Mouse (Mus musculus) liver, postnatal 0 days (tissue): ENCODE measurements around the gene Adck1. TPM values are rescaled to one million over a fixed set of nuclear protein-coding genes. Genes with fewer than 3 reads are reported as not detected.
"Not testable (repeated sequence)": the region's sequence is repeated elsewhere in the genome, so short reads cannot be mapped to it uniquely, and the experiment has no call there.

Experiments used
- ATAC-seq: fragments of 200-750 bp; cut with Nextera tagmentation; 2 replicates; pipeline ENCODE4 v1.8.0; 2017; ENCODE audit warnings: mild to moderate bottlenecking, moderate library complexity
- DNase-seq: peaks from one replicate; pipeline ENCODE4 v3.0.0-alpha.2; 2016
- H3K27ac ChIP-seq: fragments of 300-500 bp; sonication (generic); 2 replicates; pipeline ENCODE4 v1.5.1; 2014; ENCODE audit warnings: antibody characterized with exemption, moderate library complexity, mild to moderate bottlenecking, low read depth
- H3K27me3 ChIP-seq: fragments of 300-500 bp; sonication (generic); 2 replicates; pipeline ENCODE4 v1.6.1; 2014; ENCODE audit warnings: low read length, control low read depth, mixed read lengths; ENCODE audit not compliant: insufficient read depth
- H3K36me3 ChIP-seq: fragments of 300-500 bp; sonication (generic); replicated peaks from 2 replicates; pipeline ENCODE4 v1.6.1; 2014; ENCODE audit warnings: mild to moderate bottlenecking, control low read depth, low read length, moderate library complexity, mixed read lengths; ENCODE audit not compliant: insufficient read depth
- H3K4me1 ChIP-seq: fragments of 300-500 bp; sonication (generic); 2 replicates; pipeline ENCODE4 v1.6.1; 2014; ENCODE audit warnings: antibody characterized with exemption, mild to moderate bottlenecking, control low read depth; ENCODE audit not compliant: insufficient read depth
- H3K4me2 ChIP-seq: fragments of 300-500 bp; sonication (generic); 2 replicates; pipeline ENCODE4 v1.6.1; 2014; ENCODE audit warnings: low read depth, mild to moderate bottlenecking, low read length, moderate library complexity, mixed read lengths
- H3K4me3 ChIP-seq: fragments of 300-500 bp; sonication (generic); 2 replicates; pipeline ENCODE4 v1.5.1; 2014; ENCODE audit warnings: low read depth, low read length
- H3K9ac ChIP-seq: fragments of 300-500 bp; sonication (generic); replicated peaks from 2 replicates; pipeline ENCODE4 v1.6.1; 2014; ENCODE audit warnings: mild to moderate bottlenecking, moderate library complexity
- H3K9me3 ChIP-seq: fragments of 300-500 bp; sonication (generic); 2 replicates; pipeline ENCODE4 v1.6.1; 2016; ENCODE audit warnings: mild to moderate bottlenecking, control low read depth, low read length, mixed read lengths
- CTCF ChIP-seq: sonication (generic); IDR thresholded peaks from 2 replicates; pipeline ENCODE4 v1.5.1; 2016; ENCODE audit warnings: antibody characterized with exemption, low read depth
- EP300 ChIP-seq: IDR thresholded peaks from 2 replicates; pipeline ENCODE4 v1.6.1; 2016; ENCODE audit warnings: antibody characterized with exemption, low read depth, mild to moderate bottlenecking
- WGBS: fragments of 180-500 bp; shearing (Covaris S2); extraction: QIAGEN DNeasy Blood & Tissue Kit; methylation state at CpG from one replicate; pipeline ENCODE4 v1.1.7; 2014; ENCODE audit not compliant: insufficient replicate concordance; 5-methylcytosine and 5-hydroxymethylcytosine counted together
- polyA plus RNA-seq: library from polyadenylated mRNA; unstranded; fragments of >200 nt; fragmentation: Nextera tagmentation; extraction: Ambion mirVana; gene quantifications from 2 replicates; pipeline ENCODE4 v1.2.1, GENCODE M21; 2015

The Adck1 gene
- polyA plus RNA-seq, 1 experiment from 2014 or later: 7.9 TPM

DNA sequence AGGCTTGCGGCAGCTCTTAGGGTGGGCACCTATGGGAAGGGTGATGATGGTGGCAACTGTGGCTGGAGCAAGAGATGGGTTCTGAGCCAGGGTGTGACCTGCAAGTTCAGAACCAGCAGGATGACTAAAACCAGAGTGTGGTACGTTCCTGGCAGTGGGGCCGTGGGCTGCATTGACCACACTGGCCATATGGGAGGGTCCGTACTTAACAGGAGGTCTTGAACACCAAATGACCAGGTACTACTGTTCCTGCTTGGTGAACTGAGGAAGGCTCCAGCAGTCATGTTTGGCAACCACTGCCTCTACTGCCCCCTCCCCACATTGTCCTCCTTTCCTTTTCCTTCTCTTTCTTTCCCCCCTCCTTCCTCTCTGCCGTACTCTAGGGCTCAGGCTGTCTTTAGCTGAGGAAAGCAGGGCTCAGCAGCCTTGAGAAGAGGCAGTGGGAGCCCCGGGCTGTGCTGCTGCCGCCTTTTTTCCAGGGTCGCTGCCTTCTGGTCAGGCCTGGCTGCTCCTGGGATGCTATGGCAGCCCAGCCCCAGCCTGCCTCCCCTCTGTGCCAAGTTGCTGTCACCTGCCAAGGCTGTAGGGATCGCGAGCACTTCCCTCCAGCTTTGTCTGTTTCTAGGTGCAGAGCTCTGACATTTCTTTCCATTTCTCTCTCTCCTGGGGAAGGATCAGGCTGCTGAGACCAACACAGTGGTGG is 103.4 kb downstream of the Adck1 start:
- Histone ChIP-seq H3K4me3 (no peak overlapping the region), H3K27ac (no peak overlapping the region), H3K9ac (no peak overlapping the region), H3K9me3 (no peaks in the 10 kb centered on the region), H3K27me3 (no peaks in the 10 kb centered on the region), H3K36me3 (no peaks in the 10 kb centered on the region), H3K4me2 (no peak overlapping the region), H3K4me1 (no peaks in the 10 kb centered on the region)
- no peak for ATAC-seq
- DNase-seq: no peak
- 77% methylated on average over 10 of the region's 10 CpGs for WGBS
- no peak for TF ChIP-seq EP300
- TF ChIP-seq CTCF: no peak

DNA sequence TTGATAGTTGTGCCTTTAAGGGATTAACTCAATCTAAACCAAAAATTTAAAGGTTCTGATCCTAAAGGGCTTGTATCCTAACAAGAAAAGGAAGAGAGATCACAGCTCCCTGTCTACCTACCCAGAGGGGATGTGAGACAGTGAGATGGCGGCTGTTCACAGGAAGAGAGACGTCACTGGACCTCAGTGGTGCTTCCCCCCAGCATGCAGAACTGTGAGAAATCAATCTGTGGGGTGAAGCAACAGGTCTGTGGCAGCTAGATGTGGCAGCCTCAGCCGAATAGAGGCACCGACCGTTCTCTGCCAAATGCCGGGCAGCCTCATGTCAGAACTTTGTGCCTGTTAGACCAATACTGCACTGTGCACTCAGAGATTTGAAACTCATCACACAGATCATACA is 106.4 kb downstream of the Adck1 start:
- TF ChIP-seq EP300: no peak
- TF ChIP-seq CTCF: no peak
- Histone ChIP-seq H3K36me3 (no peaks in the 10 kb centered on the region), H3K9me3 (no peaks in the 10 kb centered on the region), H3K4me1 (no peaks in the 10 kb centered on the region), H3K27me3 (no peaks in the 10 kb centered on the region), H3K4me3 (no peak overlapping the region), H3K9ac (no peak overlapping the region), H3K4me2 (no peak overlapping the region), H3K27ac (no peak overlapping the region)
- no peak for ATAC-seq
- no peak for DNase-seq
- 68% methylated on average over 6 of the region's 6 CpGs for WGBS

DNA sequence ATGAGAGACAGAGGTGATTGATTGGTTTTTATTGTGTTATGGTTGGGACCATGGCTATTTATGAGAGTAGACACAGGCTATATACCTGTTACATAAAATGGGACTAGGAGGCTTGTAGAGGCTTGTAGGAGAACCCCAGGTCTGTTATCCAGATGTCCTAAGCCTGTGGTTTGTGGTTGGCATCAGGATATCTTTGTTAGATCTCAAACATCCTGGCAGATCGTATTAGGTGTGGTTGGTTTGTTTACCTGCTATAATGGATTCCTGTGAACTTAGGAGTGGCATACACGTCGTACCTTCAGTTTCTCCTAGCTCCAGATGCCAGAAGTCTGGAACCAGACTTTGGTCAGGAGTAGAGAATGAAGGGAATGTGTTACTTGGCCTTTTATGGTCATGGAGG is 106.9 kb downstream of the Adck1 start:
- ATAC-seq (no peak), DNase-seq (no peak)
- TF ChIP-seq CTCF (no peak), EP300 (no peak)
- Histone ChIP-seq H3K27me3 (no peaks in the 10 kb centered on the region), H3K36me3 (no peaks in the 10 kb centered on the region), H3K4me1 (no peaks in the 10 kb centered on the region), H3K27ac (no peak overlapping the region), H3K4me3 (no peak overlapping the region), H3K4me2 (no peak overlapping the region), H3K9me3 (no peaks in the 10 kb centered on the region), H3K9ac (no peak overlapping the region)
- 52% methylated on average over 3 of the region's 3 CpGs for WGBS

DNA sequence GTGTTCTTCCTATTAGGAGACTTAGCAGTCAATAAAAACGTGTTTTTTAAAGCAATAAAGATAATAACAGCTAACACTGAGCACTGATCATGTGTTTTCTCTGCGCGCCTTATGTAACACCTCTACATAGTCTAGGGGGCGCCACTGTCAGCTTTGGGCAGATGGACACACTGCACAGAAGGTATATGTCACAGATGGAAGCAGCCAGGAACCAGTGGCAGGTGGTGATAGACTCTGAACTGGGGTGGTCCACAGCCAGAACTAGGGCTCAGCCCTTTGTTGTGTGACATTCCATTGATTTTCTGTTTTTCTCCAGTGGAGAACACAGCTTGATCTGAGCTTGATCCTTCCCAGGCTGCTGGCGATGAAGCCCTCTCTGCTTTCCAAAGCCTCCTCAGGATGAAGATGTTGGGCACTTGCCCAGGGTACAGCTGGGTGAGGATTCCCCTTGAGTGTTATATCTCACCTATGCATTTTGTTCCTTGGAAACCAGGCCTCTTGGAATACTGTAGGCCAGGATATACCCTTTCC is 107.6 kb downstream of the Adck1 start:
- 61% methylated on average over 5 of the region's 5 CpGs for WGBS
- no peaks in the 10 kb centered on the region for H3K36me3 ChIP-seq
- ATAC-seq: no peak
- H3K4me3 ChIP-seq: no peak overlapping the region
- no peak overlapping the region for H3K27ac ChIP-seq
- no peak overlapping the region for H3K4me2 ChIP-seq
- TF ChIP-seq EP300: no peak
- 0 out of 2 replicates have a peak, but pooled peaks have one; percentile 9 for TF ChIP-seq CTCF
- DNase-seq: no peak
- H3K9me3 ChIP-seq: no peaks in the 10 kb centered on the region
- H3K9ac ChIP-seq: no peak overlapping the region
- no peaks in the 10 kb centered on the region for H3K4me1 ChIP-seq
- no peaks in the 10 kb centered on the region for H3K27me3 ChIP-seq

DNA sequence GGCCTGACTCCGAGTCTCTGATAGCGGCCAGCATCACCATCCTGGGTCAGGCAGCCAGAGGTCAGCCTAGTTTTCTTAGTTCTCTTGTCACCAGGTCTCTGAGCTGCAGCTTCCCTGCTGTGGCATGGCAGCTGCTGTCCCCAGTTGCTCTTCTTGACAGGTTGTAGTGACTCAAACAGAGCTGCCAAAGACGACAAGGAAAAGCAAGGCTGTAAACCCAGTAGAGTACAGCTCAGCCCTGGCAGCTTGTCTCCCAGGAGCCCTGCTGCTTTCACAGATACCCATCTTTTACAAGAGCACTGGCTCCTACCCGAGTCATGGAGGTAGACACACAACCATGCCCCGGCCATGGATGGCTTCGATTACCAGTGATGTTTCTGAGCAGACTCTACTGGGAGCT is 108.3 kb downstream of the Adck1 start:
- Histone ChIP-seq H3K36me3 (no peaks in the 10 kb centered on the region), H3K9ac (no peak overlapping the region), H3K27me3 (no peaks in the 10 kb centered on the region), H3K4me2 (no peak overlapping the region), H3K4me1 (no peaks in the 10 kb centered on the region), H3K4me3 (no peak overlapping the region), H3K9me3 (no peaks in the 10 kb centered on the region), H3K27ac (no peak overlapping the region)
- no peak for DNase-seq
- ATAC-seq: no peak
- WGBS: 65% methylated on average over 6 of the region's 6 CpGs
- TF ChIP-seq CTCF: no peak
- no peak for TF ChIP-seq EP300

DNA sequence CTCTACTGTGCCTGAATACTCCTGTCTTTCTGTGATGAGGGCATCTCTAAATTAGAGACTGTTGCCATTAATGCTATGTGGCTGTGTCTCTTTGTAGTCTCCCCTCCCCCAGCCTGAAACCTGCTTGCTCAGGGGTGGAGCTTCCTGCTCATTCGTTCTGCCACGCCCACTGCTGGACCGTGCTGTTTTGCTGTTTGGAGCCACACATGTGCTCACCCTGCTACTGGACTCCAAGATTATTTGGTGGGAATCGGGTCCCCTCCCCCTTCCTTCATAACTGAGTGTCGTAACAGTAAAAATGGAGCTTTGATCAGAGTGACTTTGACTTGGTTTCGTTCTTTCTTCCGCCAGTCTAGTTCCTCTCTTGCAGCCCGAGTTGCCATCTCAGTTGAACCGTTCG is 111.5 kb downstream of the Adck1 start:
- not testable (repeated sequence) for H3K4me1 ChIP-seq, H3K4me3 ChIP-seq, H3K27me3 ChIP-seq, H3K36me3 ChIP-seq, DNase-seq, H3K9me3 ChIP-seq, H3K27ac ChIP-seq, H3K9ac ChIP-seq, ATAC-seq, H3K4me2 ChIP-seq
- WGBS: 46% methylated on average over 10 of the region's 10 CpGs
